Mouse (Mus musculus): Measurements from ENCODE around the gene Hdac9. TPM values are rescaled to one million over a fixed set of nuclear protein-coding genes. Genes with fewer than 3 reads are reported as not detected.
"Not testable (repeated sequence)": the region's sequence is repeated elsewhere in the genome, so short reads cannot be mapped to it uniquely, and the experiment has no call there.

The Hdac9 gene
- polyA plus RNA-seq, 1 experiment from 2014 or later: 8.8 TPM

GRCm38 (mm10) chr12:34051112-34051511 is 865.8 kb downstream of the Hdac9 start:
- Histone ChIP-seq H3K36me3 (no peaks in the 10 kb centered on the region), H3K9ac (no peak overlapping the region), H3K27me3 (replicated peaks) (no peaks in the 10 kb centered on the region), H3K4me1 (no peaks in the 10 kb centered on the region), H3K27ac (no peak overlapping the region), H3K9me3 (no peaks in the 10 kb centered on the region), H3K4me2 (replicated peaks) (no peak overlapping the region), H3K4me3 (no peak overlapping the region)
- ATAC-seq (ENCODE audit: low FRiP score, low read depth): no peak
- WGBS: 58% methylated on average over 7 of the region's 7 CpGs

DNA sequence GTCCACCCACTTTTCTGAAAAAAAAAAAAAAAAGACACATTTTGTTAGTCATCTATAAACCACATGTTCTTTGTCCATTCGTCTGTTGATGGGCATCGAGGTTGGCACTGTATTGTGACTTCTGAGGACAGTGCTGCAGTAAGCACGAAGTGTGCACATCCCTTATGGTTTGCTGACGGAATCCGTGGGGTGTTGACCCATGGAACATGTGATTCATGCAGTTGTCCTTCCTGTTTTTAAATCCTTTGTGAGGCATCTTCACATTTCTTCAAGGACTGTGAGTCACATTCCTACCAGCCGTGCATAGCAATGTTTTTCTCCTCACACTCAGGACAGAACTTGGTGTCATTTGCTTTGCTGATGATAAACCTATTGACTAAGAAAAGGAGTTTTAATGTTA is 875.9 kb downstream of the Hdac9 start:
- H3K27ac ChIP-seq: no peak overlapping the region
- no peak overlapping the region for H3K4me3 ChIP-seq
- ATAC-seq (ENCODE audit: low FRiP score, low read depth): no peak
- H3K4me1 ChIP-seq: no peaks in the 10 kb centered on the region
- no peaks in the 10 kb centered on the region for H3K9me3 ChIP-seq
- 87% methylated on average over 6 of the region's 6 CpGs for WGBS
- H3K4me2 ChIP-seq (replicated peaks): no peak overlapping the region
- no peaks in the 10 kb centered on the region for H3K27me3 ChIP-seq (replicated peaks)
- no peaks in the 10 kb centered on the region for H3K36me3 ChIP-seq
- H3K9ac ChIP-seq: no peak overlapping the region

DNA sequence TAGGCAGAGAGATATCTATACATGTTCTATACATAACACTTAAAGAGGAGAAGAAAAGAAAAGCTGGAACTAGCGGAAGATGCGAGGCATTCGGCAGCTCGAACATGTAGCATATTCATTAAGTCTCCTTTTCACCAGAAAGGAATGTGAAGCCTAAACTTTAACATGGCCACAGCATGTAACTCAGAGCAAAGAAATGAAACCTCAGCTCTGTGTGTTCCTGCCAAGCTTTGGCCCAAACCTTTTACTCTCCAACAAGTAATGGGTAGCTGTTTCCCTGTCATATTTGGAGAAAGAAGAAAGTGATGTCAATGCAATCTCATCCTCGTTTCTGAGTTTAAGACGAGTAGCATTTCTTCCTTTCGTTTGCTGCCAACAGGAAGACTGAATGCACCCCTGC is 876.8 kb downstream of the Hdac9 start:
- no peak overlapping the region for H3K4me3 ChIP-seq
- H3K9me3 ChIP-seq: no peaks in the 10 kb centered on the region
- no peak for ATAC-seq (ENCODE audit: low FRiP score, low read depth)
- no peak overlapping the region for H3K27ac ChIP-seq
- H3K27me3 ChIP-seq (replicated peaks): no peaks in the 10 kb centered on the region
- H3K4me1 ChIP-seq: no peaks in the 10 kb centered on the region
- H3K36me3 ChIP-seq: no peaks in the 10 kb centered on the region
- no peak overlapping the region for H3K4me2 ChIP-seq (replicated peaks)
- 81% methylated on average over 7 of the region's 7 CpGs for WGBS
- no peak overlapping the region for H3K9ac ChIP-seq

- not testable (repeated sequence) for H3K36me3 ChIP-seq; H3K9me3 ChIP-seq; H3K4me3 ChIP-seq; H3K27ac ChIP-seq; H3K9ac ChIP-seq; ATAC-seq (ENCODE audit: low FRiP score, low read depth); H3K27me3 ChIP-seq (replicated peaks); H3K4me1 ChIP-seq; H3K4me2 ChIP-seq (replicated peaks)
- WGBS: 95% methylated on average over 1 of the region's 1 CpGs
These were observed 907.1 kb downstream of the Hdac9 start for GRCm38 (mm10) chr12:34009796-34010195.

Other genes with a start within 250 kb of the Hdac9 start
- gene Prps1l1, start 67.7 kb upstream of the Hdac9 start, polyA plus RNA-seq (2016; fragmentation: Nextera tagmentation; extraction: Ambion mirVana): not detected in 2 replicates
- 22.3 and 23.0 TPM in 2 replicates for gene Snx13, start 130.1 kb upstream of the Hdac9 start, polyA plus RNA-seq (2016; fragmentation: Nextera tagmentation; extraction: Ambion mirVana)